Mouse (Mus musculus): Measurements from ENCODE around the gene Pgpep1l. TPM values are rescaled to one million over a fixed set of nuclear protein-coding genes. Genes with fewer than 3 reads are reported as not detected.

Gene Pgpep1l
- polyA plus RNA-seq (2014; fragmentation: Illumina TruSeq; extraction: RNeasy Lipid Tissue Mini Kit (QIAGEN cat#74804); ENCODE audit: low replicate concordance): not detected

GRCm38 (mm10) chr7:68264028-68264453, at the start of gene Pgpep1l:
Gene Pgpep1l, minus strand, starts transcription at chr7:68264233.

GRCm38 (mm10) chr7:68273515-68273914, 9.5 kb upstream of the Pgpep1l start, which contains the start of gene Fam169b:
Gene Fam169b, plus strand, starts transcription at chr7:68273839.

Other genes with a start within 250 kb of the Pgpep1l start
- gene Fam169b, start 9.6 kb upstream of the Pgpep1l start, polyA plus RNA-seq (2014; fragmentation: Illumina TruSeq; extraction: RNeasy Lipid Tissue Mini Kit (QIAGEN cat#74804); ENCODE audit: low replicate concordance): 6.2 TPM